Mouse (Mus musculus) urinary bladder, postnatal 25 days (tissue): ENCODE measurements around the gene Myl9.

Source experiments
- DNase-seq: peaks from one replicate; pipeline ENCODE4 v3.0.0; 2022; ENCODE audit warnings: low spot score

Myl9 gene

GRCm38 (mm10) chr2:156764022-156764421, 11.2 kb upstream of the Myl9 start:
- no peak for DNase-seq

GRCm38 (mm10) chr2:156764747-156765146, 10.5 kb upstream of the Myl9 start:
- DNase-seq, result no peak

GRCm38 (mm10) chr2:156765593-156765992, 9.6 kb upstream of the Myl9 start:
- DNase-seq, result no peak

DNA sequence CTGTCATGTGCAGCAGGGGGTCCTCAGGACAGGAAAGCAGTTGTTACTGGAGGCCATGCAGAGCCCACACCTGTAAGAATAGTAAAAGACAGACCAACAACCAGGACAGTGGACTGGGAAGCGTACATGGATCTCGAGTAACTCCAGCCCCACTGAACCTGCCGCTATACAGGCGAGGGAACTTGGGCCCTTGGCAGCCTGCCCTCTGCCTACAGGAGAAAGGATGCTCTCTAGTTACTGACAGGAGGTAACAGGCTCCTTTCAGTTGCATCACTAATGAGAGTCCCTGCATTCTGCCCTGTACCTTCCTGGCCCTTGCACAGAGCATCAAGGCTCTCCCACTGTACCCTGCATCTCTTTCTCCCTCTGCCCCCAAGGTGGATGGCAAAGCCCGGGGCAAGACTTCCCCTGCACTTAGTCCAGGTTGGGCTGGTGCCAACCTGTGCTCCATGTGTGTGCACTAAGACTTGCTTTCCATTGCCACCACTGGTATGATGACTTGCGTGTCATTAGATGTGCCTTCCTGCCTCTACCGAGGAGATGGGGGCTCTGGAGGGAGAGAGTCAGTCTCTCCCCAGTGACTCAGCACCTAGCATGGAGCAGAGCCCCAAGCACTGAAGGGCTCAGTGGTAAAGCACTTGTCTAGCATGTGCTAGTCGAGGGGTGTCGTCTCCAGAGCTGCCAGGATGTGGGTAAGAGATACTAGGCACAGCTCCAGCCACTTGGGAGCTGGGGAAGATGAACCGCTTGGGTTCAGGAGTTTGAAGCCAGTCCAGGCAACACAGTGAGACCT, 8.8 kb upstream of the Myl9 start:
- DNase-seq, result no peak

GRCm38 (mm10) chr2:156767108-156767507, 8.1 kb upstream of the Myl9 start:
- DNase-seq, result no peak

DNA sequence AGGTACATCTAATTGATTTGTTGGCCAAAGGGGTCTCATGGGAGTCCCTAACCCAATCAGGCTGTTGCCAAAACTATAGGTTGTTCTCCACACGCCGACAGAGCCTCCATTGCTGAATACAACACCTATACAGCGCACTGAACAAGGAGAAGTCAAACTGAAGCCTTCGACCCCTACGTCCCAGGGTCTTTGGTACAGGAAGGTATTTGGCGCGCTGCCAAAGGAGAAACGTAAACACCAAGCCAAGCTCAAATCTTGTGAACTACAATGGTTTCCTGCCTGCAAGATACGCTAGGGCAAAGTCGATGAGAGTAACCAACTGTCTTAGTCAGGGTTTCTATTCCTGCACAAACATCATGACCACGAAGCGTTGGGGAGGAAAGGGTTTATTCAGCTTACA, 5.9 kb upstream of the Myl9 start:
- no peak for DNase-seq

DNA sequence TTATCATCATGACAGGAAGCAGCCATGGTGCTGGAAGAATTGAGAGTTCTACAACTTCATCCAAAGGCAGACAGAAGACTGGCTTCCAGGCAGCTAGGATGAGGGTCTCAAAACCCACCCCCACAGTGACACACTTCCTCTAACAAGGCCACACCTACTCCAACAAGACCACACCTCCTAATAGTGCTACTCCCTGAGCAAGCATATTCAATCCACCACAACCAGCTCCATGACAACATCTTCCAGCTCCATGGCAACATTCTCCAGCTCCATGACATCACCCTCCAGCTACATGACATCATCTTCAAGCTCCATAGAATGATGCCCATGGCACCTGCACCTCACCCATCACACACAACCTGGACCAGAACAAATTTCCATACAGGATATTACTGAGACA, 1.8 kb upstream of the Myl9 start:
- DNase-seq, result no peak

- DNase-seq, result no peak
Observed at GRCm38 (mm10) chr2:156774035-156774737, 1.0 kb upstream of the Myl9 start.

GRCm38 (mm10) chr2:156775455-156776435, 525 bp downstream of the Myl9 start:
- no peak for DNase-seq

DNA sequence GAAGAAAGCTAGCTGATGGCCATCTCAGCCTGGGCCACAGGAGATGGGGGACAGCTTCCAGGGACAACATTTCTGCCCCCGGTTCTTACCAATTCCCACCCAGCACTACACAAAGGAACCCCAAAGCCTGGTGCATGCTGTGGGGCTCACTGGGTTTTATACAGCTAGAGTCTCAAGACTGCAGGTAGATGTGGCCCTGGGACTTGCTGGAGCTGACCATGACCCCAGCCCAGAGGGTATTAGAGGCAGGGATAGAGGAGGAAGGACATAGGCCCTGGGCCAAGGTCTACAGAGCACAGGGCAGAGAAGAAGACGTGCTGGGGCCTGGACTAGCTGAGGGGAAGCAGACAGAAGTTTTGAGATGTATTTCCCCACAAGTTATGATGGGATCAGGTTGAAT, 1.7 kb downstream of the Myl9 start:
- DNase-seq, result no peak

- no peak for DNase-seq
Observed at GRCm38 (mm10) chr2:156777326-156778004, 2.2 kb downstream of the Myl9 start.

DNA sequence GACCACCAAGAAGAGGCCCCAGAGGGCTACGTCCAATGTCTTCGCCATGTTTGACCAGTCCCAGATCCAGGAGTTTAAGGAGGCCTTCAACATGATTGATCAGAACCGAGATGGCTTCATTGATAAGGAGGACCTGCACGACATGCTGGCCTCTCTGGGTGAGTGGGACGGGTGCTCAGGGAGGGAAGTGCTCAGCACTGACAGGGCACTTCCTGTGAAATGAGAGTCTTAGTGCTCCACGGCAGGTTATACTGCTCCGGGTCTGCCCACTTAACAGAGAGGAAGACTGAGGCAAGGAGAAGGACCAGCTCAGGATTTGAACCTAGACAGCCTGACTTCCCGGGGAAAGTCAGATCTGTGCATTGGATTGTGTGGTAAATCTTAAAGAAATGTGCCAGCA, 3.4 kb downstream of the Myl9 start:
- DNase-seq, result no peak

DNA sequence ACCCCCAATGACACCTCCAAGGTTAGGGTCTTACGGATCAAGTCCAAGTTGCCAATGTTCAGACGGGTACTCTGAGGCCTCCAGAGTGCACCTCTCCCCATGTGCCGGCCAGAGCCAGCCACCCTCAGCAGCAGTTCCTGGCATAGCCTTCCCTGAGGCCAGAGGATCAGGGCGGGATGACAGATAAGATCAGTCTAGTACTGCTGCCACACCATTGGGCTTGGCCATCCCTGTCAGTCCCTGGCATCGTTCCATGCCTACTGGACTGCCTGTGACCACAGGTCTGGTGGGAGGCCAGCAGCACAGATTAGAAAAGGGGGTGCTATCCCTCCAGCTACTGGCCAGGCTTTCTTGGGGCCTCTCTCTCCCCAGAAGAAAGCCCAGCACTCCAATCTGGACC, 3.8 kb downstream of the Myl9 start:
- DNase-seq, result no peak

DNA sequence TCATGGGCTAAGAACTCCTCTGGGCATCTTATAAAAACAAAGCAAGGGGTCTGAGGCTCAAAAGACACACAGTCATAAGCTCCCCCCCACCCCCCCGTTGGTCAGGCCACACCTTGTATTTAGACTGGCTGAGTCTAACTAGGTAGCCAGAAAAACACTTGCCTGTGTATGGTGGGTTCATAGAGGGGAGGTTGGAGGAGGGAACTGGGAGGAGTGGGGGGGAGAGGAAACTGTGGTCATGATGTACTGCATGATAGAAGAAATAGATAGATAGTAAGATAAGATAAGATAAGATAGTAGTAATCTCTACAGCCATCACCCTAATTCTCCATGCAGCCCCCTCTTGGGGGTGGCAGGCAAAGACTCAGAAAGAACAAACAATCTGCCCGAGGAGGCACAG, 4.3 kb downstream of the Myl9 start:
- no peak for DNase-seq

DNA sequence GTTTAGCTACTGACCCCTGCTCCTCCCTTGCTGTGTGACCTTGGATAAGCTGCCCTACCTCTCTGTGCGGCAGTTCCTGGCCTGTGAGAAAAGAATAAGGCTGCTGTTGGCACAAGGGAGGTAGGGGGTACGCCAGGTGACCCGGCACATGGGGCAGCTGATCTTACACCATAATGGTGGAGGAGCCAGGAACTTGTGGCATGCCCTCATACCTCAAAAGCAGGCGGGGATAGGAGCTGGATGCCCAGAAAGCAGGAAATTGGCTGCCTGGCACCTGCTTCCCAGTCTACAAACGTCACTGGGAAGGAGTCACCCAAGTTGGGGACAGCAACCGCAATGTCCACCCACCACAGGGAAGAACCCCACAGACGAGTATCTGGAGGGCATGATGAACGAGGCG, 4.9 kb downstream of the Myl9 start:
- DNase-seq, result no peak

GRCm38 (mm10) chr2:156780752-156781151, 5.5 kb downstream of the Myl9 start:
- DNase-seq, result no peak

DNA sequence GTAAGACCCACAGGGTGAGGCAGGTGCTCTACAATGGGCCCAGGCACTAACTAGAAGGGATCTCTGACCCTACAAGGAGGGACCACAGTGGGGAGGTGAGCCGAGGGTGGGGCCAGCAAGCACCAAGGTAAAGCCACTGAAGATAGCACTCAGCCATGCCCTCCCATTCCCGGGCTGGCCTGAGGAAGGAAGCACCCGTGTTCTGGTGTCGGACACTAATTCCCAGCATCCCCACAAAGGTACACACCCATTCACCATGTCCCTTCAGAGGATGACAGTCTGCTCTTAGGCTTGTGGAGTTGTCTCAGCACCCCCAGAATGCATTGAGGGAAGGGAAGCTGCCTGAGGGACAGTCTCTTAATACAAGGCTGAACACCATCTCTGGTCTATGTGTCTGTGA, 6.1 kb downstream of the Myl9 start:
- DNase-seq, result no peak

DNA sequence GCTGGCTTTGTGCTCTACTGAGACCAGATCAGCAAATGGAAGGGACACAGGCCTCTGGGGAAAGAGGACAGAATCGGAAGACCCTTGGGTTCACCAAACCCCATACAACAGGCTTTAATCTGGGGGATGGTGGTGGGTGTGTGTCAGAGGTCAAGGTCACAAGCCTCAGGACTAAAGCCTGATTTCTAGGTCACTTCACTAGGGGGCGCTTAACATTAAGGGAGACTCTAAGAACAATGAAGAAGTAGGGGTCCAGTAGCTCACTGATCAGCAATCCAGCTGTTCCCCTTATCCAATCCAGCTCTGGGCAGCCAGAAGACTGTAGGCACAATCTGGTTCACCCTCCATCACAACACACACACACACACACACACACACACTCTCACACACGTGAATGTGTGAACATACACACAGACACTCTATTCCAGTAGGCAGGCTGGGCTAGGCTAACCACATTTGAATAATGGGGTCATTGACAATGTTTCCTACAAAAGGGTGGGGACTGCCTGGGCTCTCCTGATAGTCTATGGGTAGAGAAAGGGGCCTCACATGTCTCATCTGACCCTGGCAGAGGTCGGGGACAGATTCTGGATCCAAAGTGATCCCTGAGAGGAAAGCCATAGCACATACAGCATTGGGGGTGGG, 6.7 kb downstream of the Myl9 start:
- no peak for DNase-seq

DNA sequence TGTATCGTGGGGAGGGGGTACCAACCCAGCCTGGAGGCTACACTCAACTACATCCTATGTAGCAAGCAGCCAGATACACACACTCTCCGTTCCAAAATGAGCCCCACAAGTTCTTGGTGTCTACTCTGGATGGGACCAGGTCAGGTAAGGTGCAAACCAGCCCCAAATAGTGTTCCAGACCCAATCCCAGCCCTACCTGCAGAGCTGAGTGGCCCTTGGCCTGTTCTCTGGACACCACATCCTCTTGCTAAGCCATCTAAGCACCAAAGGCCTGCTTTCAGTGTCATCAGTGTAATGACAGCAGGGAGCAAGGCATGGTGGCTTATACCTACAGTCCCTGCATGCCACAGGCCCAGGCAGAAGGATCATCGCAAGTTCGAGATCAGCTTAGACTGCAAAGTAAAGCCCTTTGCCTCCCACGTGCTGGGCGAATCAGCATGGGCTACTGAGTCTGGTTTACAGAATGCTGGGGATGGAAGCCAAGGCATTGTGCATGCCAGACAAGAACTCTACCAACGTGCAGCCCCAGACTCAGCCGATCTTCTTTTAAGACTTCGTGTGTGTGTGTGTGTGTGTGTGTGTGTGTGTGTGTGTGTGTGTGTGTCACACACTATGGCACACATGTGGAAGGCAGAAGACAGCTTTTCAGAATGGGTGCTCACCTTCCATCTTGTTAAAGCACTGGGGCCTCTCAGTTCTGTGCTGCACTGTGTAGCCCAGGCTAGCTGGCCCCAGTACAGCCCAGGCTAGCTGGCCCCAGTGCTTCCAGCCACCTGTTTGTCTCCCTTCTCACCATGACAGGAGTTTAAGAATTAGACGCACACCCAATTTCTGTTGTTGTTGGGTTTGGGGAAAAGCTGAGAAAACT, 7.5 kb downstream of the Myl9 start:
- DNase-seq, result no peak

- DNase-seq, result no peak
Observed at GRCm38 (mm10) chr2:156783349-156783728, 8.1 kb downstream of the Myl9 start.
